Mouse (Mus musculus): ENCODE data around the gene Mt1. TPM values are rescaled to one million over a fixed set of nuclear protein-coding genes. Genes with fewer than 3 reads are reported as not detected.
A peak's percentile ranks its signal among the peaks of the same experiment; 100 is the strongest.
"Not testable (repeated sequence)": the region's sequence is repeated elsewhere in the genome, so short reads cannot be mapped to it uniquely, and the experiment has no call there.

The Mt1 gene
- polyA plus RNA-seq, 2 experiments, result 3,236 to 5,334 TPM

GRCm38 (mm10) chr8:94150925-94151324, 28.0 kb upstream of the Mt1 start:
- no peaks in the 10 kb centered on the region for H3K9me3 ChIP-seq (ENCODE audit: control insufficient read depth, low read length)
- H3K27me3 ChIP-seq (ENCODE audit: control insufficient read depth, insufficient read depth, low read length), result peaks cover 28% of the 10 kb centered on the region
- WGBS (ENCODE audit: insufficient replicate concordance), result 33% methylated on average over 5 of the region's 5 CpGs
- H3K36me3 ChIP-seq (replicated peaks; ENCODE audit: control insufficient read depth, insufficient read depth, low read depth), result no peaks in the 10 kb centered on the region
- no peak overlapping the region for H3K4me3 ChIP-seq (ENCODE audit: insufficient read depth in 1 of 2, low read depth in 2 of 2, low read length in 2 of 2)
- H3K4me2 ChIP-seq (ENCODE audit: low read depth), result peak overlapping the region; percentile 50
- peak overlapping the region; percentile 57 for H3K9ac ChIP-seq (replicated peaks)
- ATAC-seq (ENCODE audit: insufficient read depth) (peak; percentile 88), DNase-seq (ENCODE audit: low read depth in 3 of 3, low spot score in 3 of 3) (peak; percentile 64 to 70 (median 67))
- peak overlapping the region; percentile 87 for H3K27ac ChIP-seq
- peaks cover 15 to 23% of the 10 kb centered on the region in 2 experiments for H3K4me1 ChIP-seq (replicated peaks; ENCODE audit: control insufficient read depth in 2 of 2, insufficient read depth in 2 of 2, low read length in 1 of 2)
- peak; percentile 18; the same call in 1 of the 2 replicates for TF ChIP-seq EP300 (IDR thresholded peaks at IDR 0.05; ENCODE audit: low read depth)
- no peak for TF ChIP-seq CTCF (IDR thresholded peaks at IDR 0.05; ENCODE audit: low read depth)

- no peak for ATAC-seq (ENCODE audit: insufficient read depth)
- peak within 1 kb of the TSS; percentile 54 for H3K4me2 ChIP-seq (ENCODE audit: low read depth)
- H3K9ac ChIP-seq (replicated peaks), result no peak within 1 kb of the TSS
- H3K36me3 ChIP-seq (replicated peaks; ENCODE audit: control insufficient read depth, insufficient read depth, low read depth), result no peaks in the 10 kb centered on the region
- H3K9me3 ChIP-seq (ENCODE audit: control insufficient read depth, low read length), result no peaks in the 10 kb centered on the region
- no peak within 1 kb of the TSS for H3K4me3 ChIP-seq (ENCODE audit: insufficient read depth in 1 of 2, low read depth in 2 of 2, low read length in 2 of 2)
- DNase-seq (ENCODE audit: low read depth in 3 of 3, low spot score in 3 of 3), result no peak
- peak within 1 kb of the TSS; percentile 87 for H3K27ac ChIP-seq
- peak; percentile 54 for TF ChIP-seq CTCF (IDR thresholded peaks at IDR 0.05; ENCODE audit: low read depth)
- TF ChIP-seq EP300 (IDR thresholded peaks at IDR 0.05; ENCODE audit: low read depth), result no peak
- WGBS (ENCODE audit: insufficient replicate concordance), result 2% methylated on average over 29 of the region's 29 CpGs
- peaks cover 15 to 23% of the 10 kb centered on the region in 2 experiments for H3K4me1 ChIP-seq (replicated peaks; ENCODE audit: control insufficient read depth in 2 of 2, insufficient read depth in 2 of 2, low read length in 1 of 2)
- peaks cover 28% of the 10 kb centered on the region for H3K27me3 ChIP-seq (ENCODE audit: control insufficient read depth, insufficient read depth, low read length)
These were observed 26.2 kb upstream of the Mt1 start, which contains the start of gene Mt3 for GRCm38 (mm10) chr8:94152513-94153300. Gene Mt3 (plus strand): TSS chr8:94152607.

GRCm38 (mm10) chr8:94153451-94153850, 25.4 kb upstream of the Mt1 start:
- Histone ChIP-seq H3K9me3 (ENCODE audit: control insufficient read depth, low read length) (no peaks in the 10 kb centered on the region), H3K27me3 (ENCODE audit: control insufficient read depth, insufficient read depth, low read length) (peaks cover 28% of the 10 kb centered on the region), H3K4me3 (ENCODE audit: insufficient read depth in 1 of 2, low read depth in 2 of 2, low read length in 2 of 2) (no peak overlapping the region), H3K4me1 (replicated peaks; ENCODE audit: control insufficient read depth in 2 of 2, insufficient read depth in 2 of 2, low read length in 1 of 2) (peaks cover 15 to 23% of the 10 kb centered on the region in 2 experiments), H3K36me3 (replicated peaks; ENCODE audit: control insufficient read depth, insufficient read depth, low read depth) (no peaks in the 10 kb centered on the region), H3K4me2 (ENCODE audit: low read depth) (no peak overlapping the region), H3K9ac (replicated peaks) (no peak overlapping the region), H3K27ac (no peak overlapping the region)
- no peak for DNase-seq (ENCODE audit: low read depth in 3 of 3, low spot score in 3 of 3)
- 46% methylated on average over 7 of the region's 7 CpGs for WGBS (ENCODE audit: insufficient replicate concordance)
- no peak for TF ChIP-seq CTCF (IDR thresholded peaks at IDR 0.05; ENCODE audit: low read depth)
- TF ChIP-seq EP300 (IDR thresholded peaks at IDR 0.05; ENCODE audit: low read depth), result no peak
- no peak for ATAC-seq (ENCODE audit: insufficient read depth)

GRCm38 (mm10) chr8:94154537-94154936, 24.3 kb upstream of the Mt1 start:
- peaks cover 28% of the 10 kb centered on the region for H3K27me3 ChIP-seq (ENCODE audit: control insufficient read depth, insufficient read depth, low read length)

GRCm38 (mm10) chr8:94156092-94156491, 22.8 kb upstream of the Mt1 start:
- H3K27me3 ChIP-seq (ENCODE audit: control insufficient read depth, insufficient read depth, low read length), result peaks cover 28% of the 10 kb centered on the region
- H3K9ac ChIP-seq (replicated peaks), result no peak overlapping the region
- no peak for TF ChIP-seq EP300 (IDR thresholded peaks at IDR 0.05; ENCODE audit: low read depth)
- no peak for TF ChIP-seq CTCF (IDR thresholded peaks at IDR 0.05; ENCODE audit: low read depth)
- H3K36me3 ChIP-seq (replicated peaks; ENCODE audit: control insufficient read depth, insufficient read depth, low read depth), result no peaks in the 10 kb centered on the region
- ATAC-seq (ENCODE audit: insufficient read depth) (no peak), DNase-seq (ENCODE audit: low read depth in 3 of 3, low spot score in 3 of 3) (no peak)
- no peak overlapping the region for H3K4me3 ChIP-seq (ENCODE audit: insufficient read depth in 1 of 2, low read depth in 2 of 2, low read length in 2 of 2)
- no peaks in the 10 kb centered on the region for H3K9me3 ChIP-seq (ENCODE audit: control insufficient read depth, low read length)
- no peak overlapping the region for H3K4me2 ChIP-seq (ENCODE audit: low read depth)
- 50% methylated on average over 4 of the region's 4 CpGs for WGBS (ENCODE audit: insufficient replicate concordance)
- H3K27ac ChIP-seq, result no peak overlapping the region
- H3K4me1 ChIP-seq (replicated peaks; ENCODE audit: control insufficient read depth in 2 of 2, insufficient read depth in 2 of 2, low read length in 1 of 2), result peaks cover 6 to 12% of the 10 kb centered on the region in 2 experiments

More at GRCm38 (mm10) chr8:94154537-94154936, 24.3 kb upstream of the Mt1 start:
- Histone ChIP-seq H3K27ac (no peak overlapping the region), H3K4me3 (ENCODE audit: insufficient read depth in 1 of 2, low read depth in 2 of 2, low read length in 2 of 2) (no peak overlapping the region), H3K36me3 (replicated peaks; ENCODE audit: control insufficient read depth, insufficient read depth, low read depth) (no peaks in the 10 kb centered on the region), H3K9ac (replicated peaks) (no peak overlapping the region), H3K4me1 (replicated peaks; ENCODE audit: control insufficient read depth in 2 of 2, insufficient read depth in 2 of 2, low read length in 1 of 2) (peaks cover 15 to 23% of the 10 kb centered on the region in 2 experiments), H3K4me2 (ENCODE audit: low read depth) (no peak overlapping the region), H3K9me3 (ENCODE audit: control insufficient read depth, low read length) (no peaks in the 10 kb centered on the region)
- no peak for ATAC-seq (ENCODE audit: insufficient read depth)
- no peak for DNase-seq (ENCODE audit: low read depth in 3 of 3, low spot score in 3 of 3)
- WGBS (ENCODE audit: insufficient replicate concordance), result 33% methylated on average over 6 of the region's 6 CpGs
- TF ChIP-seq EP300 (IDR thresholded peaks at IDR 0.05; ENCODE audit: low read depth), result no peak
- TF ChIP-seq CTCF (IDR thresholded peaks at IDR 0.05; ENCODE audit: low read depth), result no peak

GRCm38 (mm10) chr8:94165772-94166171, 13.1 kb upstream of the Mt1 start:
- 56% methylated on average over 8 of the region's 8 CpGs for WGBS (ENCODE audit: insufficient replicate concordance)

More at GRCm38 (mm10) chr8:94165772-94166171, 13.1 kb upstream of the Mt1 start:
- H3K9me3 ChIP-seq (ENCODE audit: control insufficient read depth, low read length); H3K4me3 ChIP-seq (ENCODE audit: insufficient read depth in 1 of 2, low read depth in 2 of 2, low read length in 2 of 2); H3K27me3 ChIP-seq (ENCODE audit: control insufficient read depth, insufficient read depth, low read length); H3K9ac ChIP-seq (replicated peaks); H3K36me3 ChIP-seq (replicated peaks; ENCODE audit: control insufficient read depth, insufficient read depth, low read depth); H3K27ac ChIP-seq; ATAC-seq (ENCODE audit: insufficient read depth); DNase-seq (ENCODE audit: low read depth in 3 of 3, low spot score in 3 of 3); H3K4me2 ChIP-seq (ENCODE audit: low read depth): not testable (repeated sequence)
- peaks cover 18 to 23% of the 10 kb centered on the region in 2 experiments for H3K4me1 ChIP-seq (replicated peaks; ENCODE audit: control insufficient read depth in 2 of 2, insufficient read depth in 2 of 2, low read length in 1 of 2)

Data from liver, embryonic 14.5 days (tissue).